Mouse (Mus musculus): ENCODE measurements around the gene Traf2.

DNA sequence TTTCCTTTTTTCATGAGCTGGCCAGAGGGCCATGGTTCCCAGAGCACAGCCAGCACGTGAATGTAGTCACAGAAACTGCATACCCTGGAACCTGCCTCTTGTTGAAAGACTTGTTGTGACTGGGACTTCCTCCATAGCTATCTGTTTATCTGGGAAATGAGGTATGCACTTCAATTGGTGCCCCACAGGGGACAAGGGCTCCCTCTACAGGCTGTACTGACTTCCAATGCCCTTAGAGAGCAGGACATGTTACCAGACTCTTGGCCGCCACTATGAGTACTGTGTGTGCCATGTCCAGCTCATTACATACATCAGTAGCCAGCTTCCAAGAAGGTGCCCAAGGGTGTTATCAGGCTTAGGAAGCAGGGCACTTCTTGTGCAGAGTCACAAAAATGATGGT is 45.1 kb upstream of the Traf2 start:
- peak; percentile 43 for TF ChIP-seq CTCF (IDR thresholded peaks at IDR 0.05; ENCODE audit: insufficient read depth, low read length)
- no peak for TF ChIP-seq POLR2A (IDR thresholded peaks at IDR 0.05; ENCODE audit: borderline replicate concordance, extremely low read depth, low read depth, low read length)
